Mouse (Mus musculus): ENCODE measurements around the gene Zfp967. TPM values are rescaled to one million over a fixed set of nuclear protein-coding genes. Genes with fewer than 3 reads are reported as not detected.
"Not testable (repeated sequence)": the region's sequence is repeated elsewhere in the genome, so short reads cannot be mapped to it uniquely, and the experiment has no call there.

Zfp967 gene
- not detected in 2 replicates for polyA plus RNA-seq (2011; ENCODE audit: insufficient read length, low read depth, missing spikeins)

GRCm38 (mm10) chr2:176520756-176521155 lies at the start of gene Zfp967:
Gene Zfp967, plus strand, starts transcription at chr2:176521056.
- H3K27ac ChIP-seq (ENCODE audit: insufficient read depth, low read length); H3K4me1 ChIP-seq (ENCODE audit: control insufficient read depth, insufficient read depth, low read length); H3K4me3 ChIP-seq (ENCODE audit: insufficient read depth, low read length): not testable (repeated sequence)

GRCm38 (mm10) chr2:176486683-176487082 lies 34.2 kb upstream of the Zfp967 start, which contains the start of gene Gm14434:
Gene Gm14434, minus strand, starts transcription at chr2:176486783.
- not testable (repeated sequence) for H3K27ac ChIP-seq (ENCODE audit: insufficient read depth, low read length); H3K4me3 ChIP-seq (ENCODE audit: insufficient read depth, low read length); H3K4me1 ChIP-seq (ENCODE audit: control insufficient read depth, insufficient read depth, low read length)

Other genes starting within 250 kb of the Zfp967 start
- gene Gm11009, start 201.6 kb upstream of the Zfp967 start, polyA plus RNA-seq (2011; ENCODE audit: insufficient read length, low read depth, missing spikeins) = not detected in 2 replicates
- gene Gm14435, start 97.5 kb upstream of the Zfp967 start, polyA plus RNA-seq (2011; ENCODE audit: insufficient read length, low read depth, missing spikeins) = 2.4 and 10.5 TPM in 2 replicates
- not detected in 2 replicates for gene Gm14434, start 34.3 kb upstream of the Zfp967 start, polyA plus RNA-seq (2011; ENCODE audit: insufficient read length, low read depth, missing spikeins)
- 2.5 TPM in 1 of 2 replicates, not detected in the other for gene Gm14308, start 115.3 kb downstream of the Zfp967 start, polyA plus RNA-seq (2011; ENCODE audit: insufficient read length, low read depth, missing spikeins)
- 15.6 and 19.2 TPM in 2 replicates for gene Zfp973, start 149.5 kb downstream of the Zfp967 start, polyA plus RNA-seq (2011; ENCODE audit: insufficient read length, low read depth, missing spikeins)
- gene Gm14305, start 187.3 kb downstream of the Zfp967 start, polyA plus RNA-seq (2011; ENCODE audit: insufficient read length, low read depth, missing spikeins) = 7.1 and 11.2 TPM in 2 replicates